Mouse (Mus musculus) telencephalon, adult 2 months (tissue): ENCODE measurements around the gene Dcps.

Experiments
- DNase-seq: peaks from one replicate; pipeline ENCODE4 v3.0.0-alpha.2; 2011; ENCODE audit warnings: low read depth, low spot score

Gene Dcps

DNA sequence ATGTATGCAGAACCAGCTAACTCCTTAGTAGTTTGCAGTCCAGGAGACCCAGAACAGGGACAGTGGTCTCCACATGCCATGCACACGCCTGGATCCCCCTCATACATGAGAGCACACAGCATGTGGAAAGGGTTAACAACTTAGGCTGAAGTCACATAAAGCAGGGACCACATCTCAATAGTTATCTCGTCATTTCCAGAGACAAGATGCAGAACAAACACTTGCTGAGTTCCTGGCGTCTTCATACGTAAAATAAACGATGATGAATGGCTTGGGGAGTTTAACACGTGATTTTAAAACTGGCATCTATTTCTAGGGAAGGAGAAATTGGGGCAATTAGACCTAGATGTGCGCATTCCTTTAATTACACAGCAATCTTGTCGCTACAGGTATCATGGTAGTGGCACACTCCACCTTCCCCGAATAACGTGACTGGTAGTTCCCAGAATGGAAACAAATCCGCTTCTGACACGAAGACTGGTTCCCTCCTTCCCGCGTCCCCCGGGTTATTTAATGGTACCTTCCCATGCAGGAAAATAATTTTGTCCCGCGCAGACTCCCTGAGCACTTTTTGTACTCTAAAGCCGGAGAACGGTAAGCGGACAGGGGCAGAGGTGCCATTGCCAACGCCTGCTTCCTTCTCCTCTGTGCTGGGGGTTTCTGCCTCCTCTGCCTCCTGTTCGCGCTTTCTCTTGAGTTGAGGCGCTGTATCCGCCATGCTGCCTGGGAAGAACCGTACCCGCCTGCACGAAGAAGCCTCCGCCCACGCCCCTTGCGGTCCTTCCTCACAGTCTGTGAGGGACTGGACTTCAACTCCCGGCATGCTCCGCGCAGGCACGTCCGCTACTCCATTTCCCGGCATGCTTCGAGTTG, at the start of gene Dcps:
Gene Dcps (minus strand): TSS at position 811 of the 873 bp plus-strand sequence.
- peak; percentile 97 for DNase-seq

DNA sequence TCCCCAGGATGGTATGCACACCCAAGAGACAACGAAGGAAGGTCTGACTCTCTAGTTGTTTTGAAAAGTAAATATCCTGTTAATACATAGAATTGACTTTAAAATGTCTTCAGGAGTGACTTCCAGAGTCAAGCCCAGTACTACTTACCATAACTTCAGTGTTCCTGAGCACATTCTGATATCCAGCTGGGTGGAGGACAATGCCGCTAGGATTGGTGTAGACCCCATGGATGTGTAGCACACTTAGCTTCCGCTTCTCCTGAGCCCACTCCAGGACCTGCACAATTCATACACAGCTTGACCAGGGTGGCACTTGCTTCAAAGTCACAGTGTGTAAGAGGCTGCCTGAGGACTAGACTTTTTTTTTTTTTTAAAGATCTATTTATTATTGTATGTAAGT, 47.6 kb upstream of the Dcps start:
- DNase-seq = no peak

DNA sequence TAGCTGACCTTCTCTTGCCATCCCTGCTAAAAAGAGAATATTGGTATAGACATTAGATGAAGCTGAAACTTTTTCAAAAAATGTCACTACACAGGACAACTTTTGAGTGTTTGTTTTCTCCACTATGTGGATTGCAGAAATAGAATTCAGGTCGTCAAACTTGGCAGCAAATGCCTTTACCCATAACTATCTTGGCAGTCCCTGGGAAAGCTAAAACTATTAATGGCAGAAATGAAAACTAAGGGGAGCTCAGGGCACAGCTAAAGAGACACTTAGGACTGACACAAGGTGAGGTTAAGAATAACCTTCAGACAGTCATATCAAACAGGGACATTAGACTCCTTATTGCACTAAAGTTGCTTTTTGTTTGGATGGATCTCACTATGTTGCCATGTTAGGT, 42.1 kb upstream of the Dcps start:
- no peak for DNase-seq

DNA sequence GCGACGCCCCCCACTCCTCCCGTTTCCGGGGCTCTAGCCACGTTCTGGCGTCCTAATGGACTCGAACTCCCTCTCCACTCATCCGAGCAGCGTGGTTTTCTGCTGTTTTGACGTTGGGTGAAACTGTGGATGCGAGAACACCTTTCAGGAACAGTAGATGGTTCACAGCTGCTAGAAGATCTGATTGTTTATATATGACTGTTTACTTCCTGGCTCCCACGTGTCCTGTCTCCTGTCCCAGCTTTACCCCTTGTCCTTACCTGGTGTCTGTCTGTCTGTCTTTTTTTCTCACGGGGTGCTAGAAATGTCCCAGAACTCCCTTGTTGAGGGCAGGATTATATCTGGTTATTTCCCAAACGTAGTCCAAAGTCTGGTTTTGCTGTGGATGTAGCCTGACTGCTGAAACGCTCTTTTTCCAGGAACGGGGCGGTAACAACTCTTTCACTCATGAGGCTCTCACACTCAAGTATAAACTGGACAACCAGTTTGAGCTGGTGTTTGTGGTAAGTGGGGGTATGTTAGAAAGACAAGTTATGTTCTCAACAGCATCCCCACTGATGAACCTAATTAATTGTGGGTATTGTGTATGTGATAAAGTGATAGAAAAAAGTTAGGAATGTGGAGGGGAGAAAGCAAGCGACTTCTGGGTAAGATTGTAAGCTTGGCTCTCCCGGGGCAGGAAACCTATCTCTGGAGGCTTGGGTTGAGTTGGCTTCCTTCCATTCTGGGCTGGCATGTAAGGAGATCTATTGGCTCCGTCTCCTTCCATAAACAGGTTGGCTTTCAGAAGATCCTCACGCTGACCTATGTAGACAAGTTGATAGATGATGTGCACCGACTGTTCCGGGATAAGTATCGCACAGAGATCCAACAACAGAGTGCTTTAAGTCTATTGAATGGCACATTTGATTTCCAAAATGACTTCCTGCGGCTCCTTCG, 36.0 kb upstream of the Dcps start:
- no peak for DNase-seq

DNA sequence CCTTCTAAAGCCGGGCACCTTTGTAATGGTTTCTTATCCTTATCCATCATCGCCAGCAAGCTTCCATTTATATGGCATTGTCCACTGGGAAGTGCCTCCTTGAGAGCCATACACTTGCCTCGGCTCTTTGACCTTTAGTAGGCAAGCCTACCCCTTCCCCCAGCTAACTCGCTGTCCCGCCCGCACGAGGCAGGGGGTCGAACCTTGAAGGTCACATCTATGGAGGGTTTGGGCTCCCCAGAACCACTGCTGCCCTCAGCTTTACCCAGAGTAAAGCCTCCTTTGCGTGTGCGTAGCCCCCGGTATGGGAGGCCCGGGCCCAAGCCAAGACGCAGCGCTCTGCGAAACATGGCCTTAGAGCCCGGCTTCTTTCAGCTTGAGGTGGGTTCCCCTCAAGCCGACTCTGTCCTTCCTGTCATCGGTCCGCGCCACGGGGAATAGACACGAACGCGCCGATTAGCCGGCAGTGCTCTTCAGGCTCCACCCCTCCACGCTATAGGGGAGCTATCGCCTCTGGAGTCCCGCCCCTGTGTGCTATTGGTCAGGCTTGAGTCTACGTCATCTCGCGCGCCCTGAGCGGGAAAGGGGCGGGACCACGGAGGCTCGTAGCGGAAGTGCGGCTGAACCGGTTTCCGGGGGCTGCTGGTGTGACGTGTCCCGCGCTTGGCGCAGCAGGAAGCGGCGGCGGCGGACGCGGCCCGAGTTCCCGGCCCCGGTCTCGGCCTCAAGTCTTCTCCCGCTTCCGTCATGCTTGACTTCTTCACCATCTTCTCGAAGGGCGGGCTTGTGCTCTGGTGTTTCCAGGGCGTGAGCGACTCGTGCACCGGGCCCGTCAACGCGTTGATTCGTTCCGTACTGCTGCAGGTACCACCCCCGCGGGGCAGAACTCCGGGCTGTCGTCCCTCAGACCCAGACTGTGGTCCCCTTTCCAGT, 34.9 kb upstream of the Dcps start, which contains the start of gene Foxred1:
Gene Foxred1 (minus strand): TSS at position 514 of the 933 bp plus-strand sequence.
- DNase-seq = peak; percentile 99

DNA sequence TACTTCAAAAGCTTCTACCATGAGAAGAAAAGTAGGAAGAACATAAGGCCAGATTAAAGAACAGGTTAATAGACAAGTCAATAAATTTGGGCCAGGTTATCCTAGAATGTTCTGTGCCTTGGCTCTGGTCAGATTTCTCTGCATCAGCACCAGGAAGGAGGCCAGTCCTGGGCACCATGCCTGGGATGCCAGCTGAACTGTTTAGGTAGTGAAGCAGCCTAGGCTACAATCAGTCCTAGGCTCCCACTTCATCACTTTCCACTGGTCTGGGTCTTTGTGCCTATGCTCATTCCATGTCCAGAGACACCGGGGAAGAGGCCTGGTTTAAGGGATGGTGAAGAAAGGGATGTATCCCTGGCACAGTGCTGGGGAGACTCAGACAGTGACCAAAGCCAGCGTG, 28.6 kb upstream of the Dcps start:
- DNase-seq = no peak

DNA sequence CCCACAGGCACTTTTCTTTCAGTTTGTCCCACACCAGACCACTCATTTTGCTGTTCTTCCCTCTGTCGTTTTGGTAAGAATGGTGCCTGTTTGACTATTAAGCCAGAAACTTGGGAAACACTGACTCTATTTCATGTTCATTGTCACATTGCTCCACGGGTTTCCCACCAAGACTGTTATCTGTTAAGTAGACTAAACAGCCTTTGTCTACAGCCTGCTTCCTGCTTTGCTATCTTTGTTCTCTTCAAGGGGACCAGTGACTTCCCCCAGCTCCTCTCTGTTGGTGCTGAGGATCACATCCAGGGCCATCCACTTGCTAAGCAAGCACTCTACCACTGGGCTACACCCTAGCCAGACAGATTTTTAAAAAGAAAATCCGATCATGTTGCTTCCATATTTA, 27.7 kb upstream of the Dcps start:
- DNase-seq = no peak

DNA sequence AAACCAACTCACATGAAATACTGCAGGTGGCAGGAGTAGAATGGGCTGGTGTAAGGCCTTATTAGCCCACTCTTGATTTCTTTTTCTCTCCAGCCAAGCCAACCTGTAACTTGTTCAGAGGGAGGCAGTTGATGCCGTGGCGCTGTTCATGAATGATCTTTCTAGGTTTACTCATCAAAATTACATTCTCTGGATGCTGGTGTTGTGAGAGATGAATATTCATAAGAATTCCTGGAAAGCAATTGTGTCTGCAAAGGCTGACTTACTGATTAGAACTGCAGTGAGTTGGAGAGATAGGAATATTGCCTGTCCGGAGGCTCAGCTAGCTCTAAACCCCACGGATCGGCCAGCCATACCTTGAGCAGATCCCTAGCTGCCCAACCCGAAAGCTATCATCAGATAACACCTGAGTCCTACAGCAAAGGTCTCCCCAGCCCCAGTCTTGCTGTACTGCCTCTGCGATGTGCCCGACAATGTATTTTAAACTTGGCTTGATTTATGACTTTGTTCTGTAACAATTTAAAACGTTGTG, 24.7 kb upstream of the Dcps start:
- DNase-seq = no peak

DNA sequence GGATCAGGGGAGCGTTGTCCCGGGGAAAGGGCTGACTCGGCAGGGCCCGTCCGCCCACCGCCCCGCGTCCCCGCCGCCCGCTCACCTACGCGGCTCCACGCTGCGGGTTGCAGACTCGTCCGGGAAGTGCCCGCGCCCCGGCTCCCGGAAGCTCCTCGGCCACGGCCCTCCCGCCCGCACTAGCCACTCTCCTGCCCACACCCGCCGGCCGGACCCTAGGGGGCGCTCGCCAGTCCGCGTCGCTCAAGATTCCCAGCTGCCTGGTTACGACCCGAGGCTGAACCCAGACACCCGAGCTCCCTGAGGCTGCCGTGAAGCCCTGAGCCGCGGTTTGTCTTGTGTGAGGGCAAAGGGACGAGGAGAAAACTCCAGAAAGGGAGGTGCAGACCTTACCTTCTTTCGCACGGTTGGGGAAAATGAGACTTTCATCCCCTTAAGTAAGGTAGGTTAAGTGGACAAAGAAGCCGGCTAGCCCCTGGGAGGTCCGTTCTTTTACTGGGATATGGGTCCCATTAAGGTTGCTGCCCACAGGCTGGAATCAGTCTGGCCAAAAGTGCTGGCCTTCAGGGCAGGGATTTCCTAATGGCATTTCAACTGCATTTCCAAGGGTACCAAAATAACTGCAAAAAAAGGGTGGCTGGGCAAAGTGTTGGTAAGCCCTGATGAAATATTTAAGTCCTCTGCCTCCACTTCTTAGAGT, 24.1 kb upstream of the Dcps start, which contains the start of the genes Srpr and Tirap:
Gene Srpr (plus strand): TSS at position 404 of the 700 bp plus-strand sequence.
Gene Tirap (minus strand): TSS at position 520 of the 700 bp plus-strand sequence.
- DNase-seq = no peak

DNA sequence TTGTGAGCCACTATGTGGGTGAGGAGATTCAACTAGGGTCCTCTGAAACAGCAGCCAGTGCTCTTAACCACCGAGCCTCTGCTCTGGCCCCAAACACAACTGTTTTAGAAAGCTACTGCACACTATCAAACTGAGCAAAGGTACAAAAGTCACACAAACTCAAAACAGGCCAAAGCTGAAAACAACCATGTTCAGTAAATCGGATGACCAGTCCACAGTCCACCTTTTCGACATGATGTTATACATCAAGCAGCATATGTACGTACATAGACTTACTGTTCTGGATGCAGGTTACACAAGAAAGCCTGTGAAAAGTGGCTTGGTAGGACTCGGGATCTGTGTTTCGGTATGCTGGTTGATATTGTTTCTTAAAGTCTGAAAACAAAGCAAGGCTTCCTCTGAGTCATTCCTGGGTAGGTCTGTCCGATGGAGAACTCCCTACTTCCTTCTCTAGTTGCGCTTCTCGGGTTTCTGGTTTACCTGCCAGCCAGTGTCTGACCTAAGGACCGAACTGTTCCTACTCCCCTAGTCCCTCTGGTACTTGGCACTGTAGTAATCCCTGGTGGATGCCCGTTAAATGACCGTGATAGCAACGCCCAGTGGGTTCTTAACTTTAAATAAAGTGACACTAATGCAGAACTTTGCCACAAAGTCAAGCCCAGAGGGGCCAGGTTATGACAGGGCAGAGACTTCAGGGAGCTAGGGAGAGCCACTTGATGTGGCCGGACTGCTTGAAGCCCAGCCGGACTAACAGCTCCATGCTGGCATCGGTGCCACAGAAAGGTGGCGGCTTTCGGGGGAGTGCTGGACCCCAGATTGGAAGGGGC, 23.3 kb upstream of the Dcps start:
- DNase-seq = no peak

DNA sequence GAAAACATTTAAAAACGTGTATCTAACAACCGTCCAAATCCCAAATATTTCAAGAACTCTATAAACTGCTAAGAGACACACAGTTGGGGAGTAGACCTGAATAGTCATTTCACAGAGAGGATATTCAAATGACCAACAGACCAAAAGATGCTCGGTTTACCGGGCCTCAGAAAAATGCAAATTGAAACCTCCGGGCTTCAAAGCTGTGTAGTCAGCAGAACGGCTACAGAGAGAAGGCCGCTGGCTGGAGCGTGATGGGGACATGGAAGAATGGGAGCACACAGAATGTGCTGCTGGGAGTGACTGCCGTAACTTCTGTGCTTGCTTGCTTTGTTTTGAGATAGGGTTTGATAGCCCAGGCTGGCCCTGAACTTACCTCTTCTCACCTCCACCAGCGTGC, 22.5 kb upstream of the Dcps start:
- no peak for DNase-seq

DNA sequence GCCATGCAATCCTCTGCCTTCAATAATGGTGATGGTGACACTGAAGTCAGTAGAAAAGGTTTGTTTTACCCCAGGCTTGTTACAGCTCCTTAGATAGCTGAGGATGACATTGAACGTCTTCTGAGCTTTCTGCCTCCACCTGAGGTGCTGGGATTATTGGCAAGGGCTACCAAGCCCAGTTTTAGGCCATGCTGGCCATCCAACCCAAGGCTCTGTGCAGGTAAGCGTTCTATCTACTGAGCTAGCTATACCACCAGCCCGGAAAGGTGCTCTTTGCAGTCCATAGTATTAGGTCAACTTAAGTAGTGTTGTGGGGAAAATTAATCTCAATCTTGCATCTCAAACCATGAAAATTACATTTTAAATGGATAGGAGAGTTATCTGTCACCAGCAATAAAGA, 21.8 kb upstream of the Dcps start:
- DNase-seq = no peak

DNA sequence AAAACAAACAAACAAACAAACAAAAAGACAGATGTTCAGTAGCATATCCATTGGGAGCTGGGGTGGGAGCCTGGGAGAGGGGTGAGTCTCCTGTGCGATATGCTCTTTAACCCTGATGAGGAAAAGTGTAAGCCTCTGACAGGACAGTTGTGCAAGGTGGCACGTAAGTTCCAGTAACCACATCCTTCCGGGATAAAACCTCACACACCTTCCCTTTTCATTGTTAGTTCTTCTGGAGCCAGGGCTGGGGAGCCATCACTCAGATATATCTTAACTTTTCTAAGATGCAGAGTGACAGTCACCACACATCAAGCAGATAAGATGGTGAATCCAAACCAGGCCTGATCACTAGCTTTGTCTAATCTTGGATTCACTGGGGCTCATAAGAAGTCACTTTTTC, 18.2 kb upstream of the Dcps start:
- no peak for DNase-seq

DNA sequence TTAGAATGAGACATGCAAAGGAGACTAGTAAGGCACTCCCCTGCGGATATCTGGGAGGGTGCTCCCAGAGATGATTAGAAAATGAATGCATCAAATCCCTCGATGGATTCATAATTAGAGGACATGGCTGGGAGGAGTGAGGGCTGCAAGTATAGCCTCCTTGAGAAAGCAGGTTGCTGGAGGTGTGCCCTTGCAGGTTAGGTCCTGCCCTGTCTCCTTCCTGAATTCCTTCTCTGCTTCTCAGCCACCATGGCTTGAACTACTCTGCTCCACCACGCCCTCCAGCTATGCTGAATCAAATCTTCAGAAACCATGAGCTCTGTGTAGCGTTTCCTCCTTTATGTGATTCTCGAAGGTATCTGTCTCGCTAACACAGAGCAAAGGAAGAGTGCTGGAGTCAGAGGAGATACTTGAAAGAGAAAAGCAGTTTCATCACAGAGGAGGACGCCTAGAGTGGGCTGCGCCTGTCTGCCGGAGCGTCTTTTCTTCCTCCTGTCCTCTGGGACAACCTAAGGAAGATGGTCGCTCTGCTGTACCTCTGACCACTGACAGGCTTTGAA, 17.2 kb upstream of the Dcps start:
- no peak for DNase-seq

DNA sequence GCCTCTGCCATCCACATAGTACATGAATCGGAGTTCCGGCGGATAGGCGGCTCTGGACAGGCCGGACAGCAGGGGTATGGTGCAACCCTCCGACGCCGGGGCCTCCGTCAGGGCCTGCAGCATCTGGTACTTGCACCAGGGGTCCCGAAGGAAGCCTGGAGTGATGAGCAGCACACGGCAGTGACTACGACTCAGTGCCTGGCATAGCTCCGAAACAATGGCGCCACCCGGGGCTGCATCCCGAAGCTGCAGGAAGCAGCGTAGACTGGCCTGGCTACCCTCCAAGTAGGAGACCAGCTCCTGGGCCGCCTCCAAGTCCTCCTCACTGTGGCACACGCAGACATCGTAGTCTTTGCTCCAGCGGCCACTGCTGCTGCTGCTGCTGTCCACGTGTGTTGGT, 12.8 kb upstream of the Dcps start:
- DNase-seq = no peak

DNA sequence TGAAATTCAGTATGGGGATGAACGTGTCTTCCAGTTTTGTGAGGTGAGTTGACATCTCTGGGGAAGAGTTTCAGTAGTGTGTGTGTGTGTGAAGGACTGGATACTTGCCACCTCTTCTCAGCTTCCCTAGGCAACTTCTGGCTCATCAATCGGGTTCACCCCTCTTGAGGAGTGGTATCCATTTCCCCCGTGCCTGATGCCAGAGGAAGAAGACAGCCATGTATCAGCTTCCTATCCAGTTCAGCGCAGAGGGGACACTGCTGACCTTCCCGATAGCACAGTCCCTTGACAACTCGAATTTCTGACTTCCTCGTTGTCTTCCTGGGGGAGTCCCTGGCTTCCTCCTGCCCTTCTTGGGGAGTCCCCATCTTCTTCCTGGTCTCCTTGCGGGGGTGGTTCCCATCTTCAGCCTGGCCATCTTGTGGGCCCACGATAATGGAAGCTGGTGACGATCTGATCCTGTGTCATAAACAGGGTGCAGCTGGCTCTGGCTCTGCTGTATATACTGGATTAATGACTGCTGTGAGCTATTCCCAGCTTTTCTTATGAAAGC, 11.6 kb upstream of the Dcps start:
- no peak for DNase-seq

DNA sequence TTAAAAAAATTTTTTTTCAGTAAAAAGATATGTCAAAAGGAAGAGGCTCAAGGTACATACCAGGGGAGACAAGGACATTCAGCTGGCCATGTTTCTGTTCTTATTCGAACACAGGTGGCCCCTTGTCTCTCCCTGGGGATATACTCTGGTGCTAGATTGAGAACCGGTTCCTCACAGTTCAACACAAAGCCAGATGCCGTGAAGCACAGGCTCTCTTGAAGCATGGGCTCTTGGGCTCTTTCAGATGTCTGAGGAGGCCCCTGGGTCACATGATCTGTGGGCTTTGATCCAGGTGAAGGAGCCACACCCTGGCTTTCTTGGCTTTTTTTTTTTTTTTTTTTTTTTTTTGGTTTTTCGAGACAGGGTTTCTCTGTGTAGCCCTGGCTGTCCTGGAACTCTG, 10.6 kb upstream of the Dcps start:
- no peak for DNase-seq

DNA sequence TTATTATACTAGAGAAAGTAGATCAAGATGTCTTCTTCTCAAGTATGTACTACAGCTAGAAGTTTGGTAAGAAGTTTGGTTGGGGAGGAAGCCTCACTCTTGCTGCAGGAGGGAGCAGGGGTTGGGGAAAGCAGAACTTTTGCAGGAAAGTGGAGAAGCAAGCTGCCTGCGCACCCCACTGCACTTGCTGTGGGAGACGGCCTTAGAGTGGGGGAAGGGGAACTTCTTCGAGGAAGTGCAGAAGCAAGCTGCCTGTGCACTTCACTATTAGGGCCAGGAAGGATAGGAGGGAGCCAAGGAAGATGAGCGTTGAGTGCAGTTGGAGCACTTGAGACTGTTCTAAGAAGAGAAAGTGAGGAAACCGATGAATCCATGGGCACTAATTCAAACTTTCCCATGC, 7.5 kb upstream of the Dcps start:
- no peak for DNase-seq

DNA sequence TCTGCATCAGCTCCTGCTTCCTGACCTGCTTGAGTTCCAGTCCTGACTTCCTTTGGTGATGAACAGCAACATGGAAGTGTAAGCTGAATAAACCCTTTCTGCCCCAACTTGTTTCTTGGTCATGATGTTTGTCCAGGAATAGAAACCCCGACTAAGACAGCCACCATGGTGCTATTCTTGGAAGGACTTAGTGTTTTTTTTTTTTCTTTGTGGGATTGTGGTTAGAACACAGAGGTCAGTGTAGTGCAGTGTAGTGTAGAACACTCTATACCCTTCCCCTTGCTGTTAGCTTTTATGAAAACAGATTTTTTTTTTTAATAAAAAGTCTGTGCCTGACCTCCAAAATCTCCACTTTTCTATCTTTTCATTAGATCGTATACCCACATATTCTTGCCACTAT, 7.0 kb upstream of the Dcps start:
- DNase-seq = no peak
